Mouse (Mus musculus): ENCODE data around the gene Tiam2.

Tiam2 gene

DNA sequence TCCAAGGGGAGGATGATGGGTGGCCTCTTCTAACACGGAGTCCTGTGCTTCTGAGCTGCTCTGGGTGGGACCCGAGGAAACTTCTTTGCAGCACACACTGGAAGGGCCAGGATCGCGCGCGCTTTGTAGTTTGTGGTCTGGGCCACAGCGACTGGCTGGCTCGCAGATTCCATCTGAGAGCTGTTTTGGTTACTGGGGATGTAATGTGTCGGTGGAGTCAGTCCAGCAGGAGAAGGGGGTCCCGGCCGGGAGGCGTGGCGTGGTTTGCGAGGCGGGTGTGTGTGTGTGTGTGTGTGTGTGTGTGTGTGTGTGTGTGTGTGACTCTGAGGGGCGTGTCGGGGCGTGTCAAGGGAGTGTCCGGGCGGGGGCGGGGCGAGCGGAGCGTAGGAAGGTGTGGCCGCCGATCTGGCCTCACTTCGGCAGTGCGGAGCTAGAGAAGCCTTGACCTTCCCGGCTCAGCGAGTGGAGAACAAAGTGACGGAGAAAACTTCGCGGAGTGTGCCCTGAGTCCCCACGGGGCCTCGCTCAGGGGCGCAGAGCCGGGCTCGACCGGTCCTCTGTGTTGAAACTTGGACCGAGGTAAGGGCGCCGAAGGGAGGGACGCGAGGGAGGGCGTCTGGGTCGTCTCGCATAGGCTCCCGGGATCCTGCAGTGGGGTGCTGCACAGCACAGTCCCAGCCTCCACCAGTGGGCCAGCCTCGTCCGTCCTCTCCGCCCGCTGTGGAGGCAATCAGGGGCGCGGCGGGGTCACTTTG lies at the start of gene Tiam2:
TSS of gene Tiam2 (plus strand) at position 426 of the 755 bp plus-strand sequence.
- DNase-seq (ENCODE audit: low read depth, low spot score) = peak; percentile 63

DNA sequence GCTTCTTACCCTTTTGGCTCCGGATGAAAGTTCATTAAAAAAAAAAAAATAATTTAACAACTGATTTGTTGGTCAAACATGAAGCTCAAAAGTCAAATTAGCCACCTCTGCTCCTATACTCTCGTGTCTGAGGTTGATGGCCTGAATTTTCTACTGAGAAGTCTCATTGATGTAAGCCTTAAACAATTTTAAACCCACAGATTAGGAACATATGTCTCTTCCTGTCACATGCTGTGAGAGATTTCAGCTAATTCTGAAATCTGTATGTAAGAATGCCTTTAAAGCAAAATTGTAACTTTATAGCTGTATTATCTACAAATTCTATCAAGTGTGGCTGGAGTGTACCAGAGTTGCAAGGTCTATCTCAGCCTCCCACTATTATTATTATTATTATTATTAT lies 46.1 kb upstream of the Tiam2 start:
- no peak for DNase-seq (ENCODE audit: low read depth, low spot score)

DNA sequence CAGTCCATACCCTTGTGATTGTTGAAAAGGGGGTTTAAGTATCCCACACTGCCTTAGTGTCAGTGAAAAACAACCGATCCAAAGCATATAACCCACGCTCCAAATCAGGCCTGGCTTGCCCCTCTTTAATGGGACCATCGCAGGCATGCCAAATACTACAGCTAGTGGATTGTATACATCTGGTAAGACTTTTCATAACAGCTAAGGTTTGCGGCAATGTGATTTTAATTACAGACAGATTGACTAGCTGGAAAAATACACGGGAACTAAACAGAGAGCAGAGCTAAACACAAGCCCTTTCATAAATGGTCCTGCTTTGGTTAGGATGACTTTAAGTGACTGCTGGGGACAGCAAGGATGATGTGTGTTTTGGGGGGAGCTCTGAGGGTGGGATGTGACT lies 44.4 kb upstream of the Tiam2 start:
- no peak for DNase-seq (ENCODE audit: low read depth, low spot score)

DNA sequence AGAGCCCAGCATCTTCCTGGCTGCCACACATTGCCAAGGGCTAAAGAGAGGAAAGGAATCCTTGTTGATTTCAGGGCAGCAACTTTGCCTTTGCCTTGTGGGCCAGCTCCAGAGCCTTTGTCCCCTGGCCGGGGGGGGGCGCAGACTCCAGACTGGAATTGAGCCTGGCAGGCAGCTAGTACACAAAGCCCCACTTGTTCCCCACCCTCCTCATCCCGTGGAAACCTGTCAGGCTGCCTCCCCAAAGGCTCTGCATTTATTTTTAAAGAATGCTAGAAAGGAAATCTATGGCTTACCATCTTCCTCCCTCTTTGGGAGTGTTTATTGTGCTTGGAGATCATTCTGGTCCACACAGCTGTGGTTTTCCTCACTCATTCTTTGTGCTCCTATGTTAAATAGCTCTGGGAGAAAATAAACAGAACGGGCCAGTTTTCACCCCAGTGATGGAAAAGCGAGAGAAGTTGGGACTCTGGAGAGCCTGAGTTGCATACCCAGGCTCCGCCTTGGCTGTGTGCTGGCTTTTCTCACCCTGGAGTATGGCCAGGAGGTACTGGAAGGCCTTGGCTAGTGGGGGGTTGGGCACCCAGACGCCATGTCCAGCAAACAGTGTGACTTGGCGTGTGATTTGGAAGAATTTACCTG lies 41.2 kb upstream of the Tiam2 start:
- no peak for DNase-seq (ENCODE audit: low read depth, low spot score)

DNA sequence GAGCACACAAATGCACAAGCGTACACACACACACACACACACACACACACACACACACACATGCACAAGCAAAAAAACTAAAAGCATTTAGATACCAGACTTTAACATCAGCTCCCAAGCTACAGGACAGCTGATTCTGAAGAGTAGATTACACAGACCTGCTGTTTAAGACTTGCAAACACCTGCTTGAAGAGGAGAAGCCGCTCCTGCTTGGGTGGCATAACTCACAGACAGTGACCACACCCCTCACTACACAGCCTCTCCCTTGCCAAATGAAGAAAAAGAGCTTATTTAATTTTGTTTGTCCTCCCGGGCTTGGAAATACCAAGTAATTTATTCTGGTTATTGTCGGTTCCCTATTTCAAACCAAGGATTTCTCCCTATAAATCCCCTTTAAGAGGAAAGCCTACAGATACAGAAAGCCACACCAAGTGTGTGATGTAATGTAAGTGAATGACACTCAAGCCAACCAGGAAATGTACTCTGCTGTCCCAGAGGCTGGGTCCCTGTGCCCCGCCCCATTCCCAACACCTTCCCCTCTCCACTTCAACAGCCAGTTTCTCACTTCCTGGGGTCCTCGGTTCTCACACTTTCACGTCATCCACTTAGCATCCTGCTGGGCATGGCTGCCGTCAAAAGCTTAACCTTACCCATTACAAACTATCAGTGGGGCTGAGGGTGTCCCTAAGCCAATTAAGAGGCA lies 40.1 kb upstream of the Tiam2 start:
- DNase-seq (ENCODE audit: low read depth, low spot score) = peak; percentile 38

DNA sequence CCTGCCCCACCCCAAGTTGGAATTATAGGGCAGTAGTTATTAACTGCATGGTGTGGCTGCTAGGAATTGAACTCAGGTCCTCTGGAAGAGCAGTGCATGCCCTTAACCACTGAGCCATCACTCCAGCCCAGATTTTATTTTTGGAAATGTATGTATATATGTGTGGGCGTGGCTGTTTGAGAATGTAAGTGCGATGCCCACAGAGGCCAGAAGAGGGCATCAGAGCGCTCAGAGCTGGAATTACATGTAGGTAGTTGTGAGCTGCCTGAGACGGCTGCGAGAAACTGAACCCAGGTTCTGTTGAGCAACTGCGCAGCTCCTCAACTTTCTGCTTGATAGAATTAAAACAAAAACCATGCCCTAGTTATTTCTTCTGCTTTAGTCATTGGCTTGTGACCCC lies 38.0 kb upstream of the Tiam2 start:
- peak; percentile 79 for DNase-seq (ENCODE audit: low read depth, low spot score)

DNA sequence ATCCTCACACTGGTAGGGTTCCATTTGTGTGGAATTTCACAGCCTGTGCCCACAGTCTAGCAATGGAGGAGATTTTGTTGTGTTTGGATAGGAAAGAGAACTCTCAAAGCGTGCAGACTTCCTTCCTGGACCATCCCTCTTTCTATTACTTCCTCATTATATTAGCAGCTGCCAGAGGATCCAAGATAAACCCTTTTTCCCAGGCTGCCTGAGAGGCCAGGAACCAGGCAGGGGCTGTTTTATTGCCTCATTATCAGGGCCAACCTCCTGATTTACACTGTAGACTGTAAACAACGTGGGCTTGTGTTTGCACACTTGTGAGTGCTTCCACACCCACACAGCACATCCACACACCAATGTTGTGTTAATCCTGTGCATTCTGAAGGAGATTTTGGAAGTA lies 31.3 kb upstream of the Tiam2 start:
- DNase-seq (ENCODE audit: low read depth, low spot score) = no peak

DNA sequence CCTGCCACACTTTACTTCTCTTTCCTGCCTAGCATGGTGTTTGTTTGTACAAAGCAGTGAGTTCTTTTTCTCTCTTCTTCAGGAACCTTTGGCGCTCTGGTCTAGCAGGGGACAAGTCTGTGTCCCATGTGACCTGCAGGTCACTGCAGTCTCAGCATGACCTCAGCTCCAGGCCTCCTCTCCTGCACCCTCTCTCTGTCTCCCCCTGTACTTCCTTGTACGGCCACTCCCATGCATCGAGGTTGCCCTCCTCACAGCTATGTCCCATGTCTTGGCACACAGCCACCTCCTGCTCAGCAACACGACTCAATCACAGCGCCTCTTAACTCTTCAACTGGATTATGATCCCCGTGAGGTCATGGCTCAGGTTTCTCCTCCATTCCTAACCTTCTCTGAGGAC lies 26.9 kb upstream of the Tiam2 start:
- DNase-seq (ENCODE audit: low read depth, low spot score) = no peak

DNA sequence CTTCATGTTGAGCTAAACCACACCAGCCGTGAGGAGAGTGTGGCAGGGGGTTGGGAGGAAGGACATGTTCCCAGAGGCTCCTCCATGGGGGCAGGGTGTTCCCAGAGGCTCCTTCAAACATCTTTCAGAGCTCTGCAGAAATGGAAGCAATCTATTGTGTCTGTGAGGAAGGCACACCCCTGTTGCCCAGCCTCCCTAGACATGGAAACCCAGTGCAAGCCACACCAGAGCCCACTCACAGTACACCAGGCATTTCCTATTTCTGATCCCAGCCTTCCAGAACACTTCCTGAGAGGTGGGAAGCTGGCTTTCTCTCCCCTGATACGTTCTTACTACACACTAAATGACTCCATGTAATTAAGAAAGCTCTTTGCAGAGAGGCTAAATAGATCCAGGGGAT lies 20.4 kb upstream of the Tiam2 start:
- DNase-seq (ENCODE audit: low read depth, low spot score) = no peak

DNA sequence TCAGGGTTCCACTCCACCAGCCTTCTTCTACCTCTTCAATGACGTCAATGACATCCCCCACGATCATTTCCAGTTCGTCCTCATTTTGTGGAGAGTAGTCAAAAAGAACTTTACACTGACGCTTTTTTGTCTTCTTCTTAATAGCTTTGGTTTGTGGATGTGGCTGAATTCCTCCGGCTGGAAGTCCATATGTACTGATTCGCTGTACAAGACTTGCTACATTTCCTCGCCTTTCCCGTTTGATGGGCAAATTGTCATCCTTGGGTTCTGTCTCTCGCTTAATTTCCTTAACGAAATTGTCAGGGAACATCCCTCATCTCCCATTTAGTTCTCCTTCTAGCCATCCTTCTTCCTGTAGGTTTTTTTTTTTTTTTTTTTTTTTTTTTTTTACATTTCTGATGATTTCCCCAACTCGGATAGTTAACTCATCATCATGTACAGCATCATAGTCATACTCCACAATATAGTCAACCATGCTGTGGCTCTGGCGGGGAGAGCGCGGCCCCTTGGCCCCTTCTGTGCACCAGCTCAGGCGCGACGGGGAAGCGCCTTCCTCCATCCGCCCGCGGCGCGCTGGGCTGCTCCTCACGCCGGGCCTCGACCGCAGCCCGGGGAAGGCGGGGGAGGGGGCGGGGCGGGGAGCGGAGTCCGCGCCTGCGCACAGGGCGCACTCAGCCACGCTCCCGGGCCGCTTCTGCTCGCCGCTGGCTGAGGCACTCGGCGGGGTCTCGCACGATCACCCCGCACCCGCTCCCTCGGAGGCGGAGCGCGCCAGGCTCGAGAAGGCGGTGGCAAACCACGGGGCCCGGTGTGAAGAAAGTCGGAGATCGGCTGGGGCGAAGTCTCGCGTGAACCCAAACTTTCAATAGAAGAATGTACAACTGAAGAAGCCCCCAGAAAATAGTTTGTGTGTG lies 12.4 kb upstream of the Tiam2 start:
- peak; percentile 88 for DNase-seq (ENCODE audit: low read depth, low spot score)

DNA sequence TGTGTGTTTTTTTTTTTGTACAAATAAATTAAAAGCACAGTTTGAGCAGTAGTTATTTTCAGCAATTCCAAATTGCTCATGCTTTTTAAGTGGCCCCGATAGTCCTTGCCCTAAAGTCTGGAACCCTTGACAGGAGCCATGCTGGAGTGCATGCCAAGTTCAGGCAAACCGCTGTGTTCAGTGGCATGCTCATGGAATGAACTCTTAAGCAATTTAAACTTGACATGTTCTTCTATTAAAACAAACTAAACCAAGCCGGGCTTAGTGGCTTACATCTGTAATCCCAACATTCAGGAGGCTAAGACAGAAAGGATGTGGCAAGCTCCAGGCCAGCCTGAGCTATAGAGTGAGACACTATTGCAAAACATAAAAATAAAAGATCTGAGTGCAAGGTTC lies 11.8 kb upstream of the Tiam2 start:
- no peak for DNase-seq (ENCODE audit: low read depth, low spot score)

DNA sequence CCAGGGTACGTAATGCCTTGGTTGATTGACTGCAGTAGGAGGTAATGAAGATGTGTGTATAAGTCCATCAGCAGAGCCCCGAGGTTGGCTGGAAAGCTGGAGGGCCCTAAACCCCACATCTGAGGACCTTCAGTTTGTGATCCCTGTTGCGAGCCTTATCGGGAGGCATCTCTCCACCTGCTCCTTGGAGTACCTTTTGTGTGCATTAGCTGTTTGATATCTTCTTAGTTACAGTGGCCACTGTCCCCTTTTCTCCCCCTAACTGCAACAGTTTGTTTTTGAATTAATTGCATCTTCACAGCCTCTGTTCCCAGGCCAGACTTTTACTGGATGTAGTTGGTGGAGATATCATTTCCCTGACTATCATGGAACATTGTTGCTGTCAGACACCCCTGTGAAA lies 10.8 kb upstream of the Tiam2 start:
- no peak for DNase-seq (ENCODE audit: low read depth, low spot score)

DNA sequence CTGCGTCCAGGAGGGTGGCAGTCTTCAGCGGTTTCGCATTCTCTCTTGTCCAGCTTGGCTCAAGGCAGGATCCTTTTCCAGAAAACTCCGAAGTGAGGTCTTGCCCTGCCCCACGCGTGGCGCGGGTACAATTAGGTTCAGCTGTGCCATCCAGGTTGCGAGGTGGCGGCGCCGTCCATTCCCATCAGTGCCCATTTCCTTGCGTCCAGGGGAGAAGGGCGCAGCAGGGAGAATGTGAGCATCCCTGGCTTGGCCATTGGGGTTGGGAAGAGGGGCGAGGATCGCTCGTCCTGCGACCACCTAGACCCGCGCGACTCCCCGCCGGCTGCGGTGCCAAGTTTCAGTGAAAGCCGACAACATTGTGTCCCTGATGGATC lies 518 bp downstream of the Tiam2 start:
- DNase-seq (ENCODE audit: low read depth, low spot score) = no peak

DNA sequence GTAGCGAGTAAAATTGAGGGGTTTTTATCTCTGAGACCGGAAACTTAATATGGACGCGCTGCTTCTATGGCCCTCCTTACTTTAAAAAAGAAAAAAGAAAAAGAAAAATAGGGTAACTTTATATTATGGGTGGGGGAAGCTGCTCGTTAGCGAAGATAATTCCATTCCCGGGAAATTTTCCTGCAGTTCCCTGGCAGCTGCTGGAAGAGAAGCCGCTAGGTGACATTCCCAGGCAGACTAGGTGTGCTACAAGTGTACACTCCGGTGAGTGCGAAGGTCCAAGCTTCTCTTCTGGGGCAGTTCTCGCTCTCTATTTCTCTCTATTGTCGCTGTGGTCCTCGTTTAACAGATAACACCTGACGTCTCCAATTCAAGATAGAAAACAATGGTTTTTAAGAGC lies 962 bp downstream of the Tiam2 start:
- no peak for DNase-seq (ENCODE audit: low read depth, low spot score)

DNA sequence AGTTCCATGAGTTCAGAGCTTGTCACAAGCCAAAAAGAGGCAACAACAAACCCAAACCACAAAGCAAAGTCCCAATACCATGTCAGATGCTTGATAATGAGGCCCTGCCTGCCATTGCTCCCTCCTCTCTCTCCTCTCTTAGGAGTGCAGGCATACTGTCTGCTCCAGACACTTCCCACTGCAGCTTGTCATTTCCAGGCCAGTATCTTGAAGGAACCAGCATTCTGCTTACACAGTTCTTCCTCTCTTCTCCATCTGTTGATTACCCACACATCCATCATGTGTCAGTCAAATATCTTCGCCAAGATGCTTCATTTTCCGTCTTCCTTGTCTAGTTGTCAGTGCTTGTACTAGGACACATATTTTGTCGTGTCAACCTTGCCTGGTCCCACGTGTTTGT lies 2.4 kb downstream of the Tiam2 start:
- no peak for DNase-seq (ENCODE audit: low read depth, low spot score)

DNA sequence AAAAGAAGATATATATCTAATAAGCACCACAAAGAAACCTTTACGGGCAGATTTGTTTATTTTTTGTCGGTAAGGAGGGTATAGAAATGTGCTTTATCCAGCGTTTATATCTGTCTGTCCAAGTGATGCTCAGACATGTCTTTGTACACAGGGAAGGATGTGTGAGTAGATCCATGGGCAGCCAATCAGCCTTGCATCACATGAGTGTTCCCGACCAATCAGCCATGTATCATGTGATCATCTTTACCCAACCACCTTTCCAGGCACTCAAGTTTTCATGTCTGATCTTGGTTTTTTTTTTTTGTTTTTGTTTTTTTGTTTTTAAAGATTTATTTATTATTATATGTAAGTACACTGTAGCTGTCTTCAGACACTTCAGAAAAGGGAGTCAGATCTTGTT lies 3.1 kb downstream of the Tiam2 start:
- DNase-seq (ENCODE audit: low read depth, low spot score) = no peak

DNA sequence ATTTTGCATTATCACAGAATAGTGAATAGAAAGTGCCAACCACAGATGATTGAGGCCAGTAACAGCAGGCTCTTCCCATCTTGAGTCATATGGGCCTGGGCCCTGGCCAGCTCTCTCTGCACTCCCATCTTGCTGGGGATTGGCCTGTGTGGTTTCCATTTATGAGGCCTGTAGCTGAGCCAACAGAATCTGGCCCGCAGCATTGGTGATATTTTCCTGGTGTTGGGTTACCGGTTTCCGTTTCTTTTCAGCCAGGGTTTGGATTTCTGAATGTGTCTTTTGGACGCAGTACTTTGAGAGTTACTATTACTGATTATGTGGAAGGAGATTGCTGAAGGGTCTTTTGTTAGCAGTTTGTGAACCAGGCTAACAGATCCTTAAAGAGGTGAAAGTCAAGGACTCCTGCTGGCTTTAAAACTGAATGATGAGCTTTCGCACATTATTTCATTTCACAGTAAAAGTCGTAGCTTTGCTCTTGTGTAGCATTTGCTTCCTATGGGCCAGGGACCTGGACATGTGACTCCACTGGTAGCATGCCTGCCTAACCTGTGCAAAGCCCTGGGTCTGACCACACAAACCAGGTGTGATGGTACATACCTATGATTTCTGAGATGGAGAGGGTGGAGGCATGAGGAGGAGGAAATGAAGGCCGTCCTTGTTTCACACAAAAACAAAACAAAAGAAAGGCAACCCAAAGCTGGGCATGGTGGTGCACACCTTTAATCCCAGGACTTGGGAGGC lies 5.5 kb downstream of the Tiam2 start:
- no peak for DNase-seq (ENCODE audit: low read depth, low spot score)

DNA sequence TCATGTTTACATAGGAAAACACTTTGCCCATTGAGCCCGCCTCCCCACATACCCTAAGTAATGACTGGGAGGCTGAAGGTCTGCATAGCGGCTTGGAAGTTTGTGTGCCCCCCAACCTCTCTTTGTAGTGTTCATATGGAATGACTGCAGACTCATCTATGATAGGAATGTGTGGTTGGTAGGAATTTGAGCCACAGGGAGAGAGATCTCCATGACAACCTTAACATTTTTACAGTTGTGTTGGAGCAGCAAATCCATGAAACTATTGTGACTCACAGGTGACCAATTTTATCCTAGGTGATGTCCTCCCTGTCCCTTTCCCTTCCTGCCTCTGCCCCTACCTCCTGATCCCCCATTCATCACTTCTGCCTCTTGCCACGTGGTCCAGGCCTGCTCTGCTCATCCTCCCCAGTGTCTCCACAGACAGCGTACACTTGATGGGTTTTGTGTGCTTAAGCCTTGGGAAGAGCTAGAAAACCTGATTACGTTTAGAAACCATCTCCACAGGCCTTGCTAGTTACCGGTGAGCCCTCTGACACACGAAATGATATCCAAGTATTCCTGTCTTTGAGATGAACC lies 9.9 kb downstream of the Tiam2 start:
- DNase-seq (ENCODE audit: low read depth, low spot score) = no peak

DNA sequence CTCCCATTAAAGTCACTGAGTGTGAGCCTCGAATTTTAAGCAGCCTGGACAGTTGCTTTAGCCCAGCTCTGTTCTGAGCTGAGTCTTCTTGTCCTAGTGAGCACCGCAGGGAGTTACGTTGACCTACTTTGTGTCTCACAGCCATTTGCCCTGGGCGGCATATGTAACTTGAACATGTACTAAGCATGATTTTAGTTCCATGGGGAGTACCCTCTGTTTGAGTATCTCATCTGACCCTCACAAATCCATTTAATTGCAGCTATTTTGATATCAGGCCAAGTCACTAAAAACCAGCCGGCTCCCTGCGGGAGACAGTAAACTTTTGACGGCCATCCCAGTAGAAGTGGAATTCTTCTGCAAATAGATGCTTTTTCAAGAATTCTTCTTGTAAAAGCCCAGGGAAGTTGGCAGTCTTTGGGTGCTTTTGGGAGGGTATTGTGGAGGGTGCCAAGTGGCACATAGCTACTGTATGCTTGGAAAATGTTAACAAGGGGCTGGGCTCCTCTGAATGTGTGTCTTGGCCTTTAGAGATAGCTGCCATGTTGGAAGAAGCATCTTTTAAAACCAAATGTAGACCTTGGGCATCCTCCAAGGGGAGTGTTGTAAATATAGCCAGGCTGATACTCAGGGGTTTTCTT lies 10.6 kb downstream of the Tiam2 start:
- DNase-seq (ENCODE audit: low read depth, low spot score) = no peak

DNA sequence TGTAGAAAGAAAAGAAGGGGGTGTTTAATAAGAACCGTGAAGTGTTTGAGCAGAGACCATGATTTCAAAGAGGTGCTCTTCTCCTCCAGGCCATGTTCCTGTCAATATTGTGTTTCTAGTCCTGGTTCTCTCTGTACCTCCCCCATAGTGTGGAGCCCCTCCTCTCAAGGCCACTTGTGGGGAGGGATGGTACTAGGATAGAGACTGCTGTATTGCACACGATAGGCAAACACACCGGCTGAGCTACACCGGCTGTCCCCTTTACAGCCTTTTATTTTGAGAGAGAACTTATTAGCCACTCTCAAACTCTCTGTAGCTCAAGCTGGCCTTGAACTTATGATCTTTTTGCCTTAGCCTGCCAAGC lies 11.1 kb downstream of the Tiam2 start:
- DNase-seq (ENCODE audit: low read depth, low spot score) = no peak

Measured in ZHBTc4 (cell line).